Mouse (Mus musculus) bone marrow macrophage, adult 2 months (primary cell): ENCODE data around the gene Eif2a.

ENCODE experiments used
- CTCF ChIP-seq: IDR thresholded peaks from 2 replicates; pipeline ENCODE4 v1.5.1; 2012; ENCODE audit warnings: low read depth, mild to moderate bottlenecking, low read length, moderate library complexity
- POLR2A ChIP-seq: IDR thresholded peaks from 2 replicates; pipeline ENCODE4 v1.6.1; 2012; ENCODE audit warnings: mild to moderate bottlenecking, low read depth, low read length, borderline replicate concordance

DNA sequence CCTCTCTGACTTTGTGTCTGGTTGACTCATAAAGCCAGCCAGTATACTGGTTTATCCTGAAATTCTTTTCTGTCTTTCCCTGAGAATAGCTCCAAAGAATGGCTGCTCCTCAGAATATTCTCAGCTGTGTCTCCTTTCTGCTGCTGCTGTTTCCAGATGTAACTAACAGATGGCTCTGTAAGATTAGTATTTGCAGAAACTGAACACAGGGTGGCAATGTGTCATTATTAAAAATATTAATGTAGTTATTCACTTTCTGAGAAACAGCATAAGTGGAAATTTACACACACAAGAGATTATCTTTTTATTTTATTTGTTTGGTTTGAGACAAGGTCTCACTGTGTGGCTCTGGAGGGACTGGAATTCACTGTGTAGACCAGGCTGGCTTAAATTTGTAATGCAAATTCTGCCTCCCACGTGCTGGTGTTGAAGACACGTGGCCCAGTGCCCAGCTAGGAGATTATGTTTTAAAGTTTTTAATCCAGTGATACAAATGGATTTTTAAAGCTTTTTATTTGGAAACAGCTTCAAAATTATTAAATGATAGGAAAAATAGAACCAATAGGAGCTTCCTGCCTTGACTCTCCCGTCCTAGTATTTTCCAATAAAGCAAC lies 21.8 kb upstream of the Eif2a start:
- TF ChIP-seq CTCF, result no peak
- TF ChIP-seq POLR2A, result no peak
